Mouse (Mus musculus) kidney, embryonic 14.5 days (tissue): Measurements from ENCODE around the gene Ovol3. TPM values are rescaled to one million over a fixed set of nuclear protein-coding genes. Genes with fewer than 3 reads are reported as not detected.
"Not testable (repeated sequence)": the region's sequence is repeated elsewhere in the genome, so short reads cannot be mapped to it uniquely, and the experiment has no call there.

Experiments
- ATAC-seq: fragments of 200-750 bp; cut with Nextera tagmentation; 2 replicates; pipeline ENCODE4 v1.8.0; 2017; ENCODE audit warnings: moderate number of reproducible peaks, mild to moderate bottlenecking, moderate TSS enrichment, moderate library complexity; ENCODE audit not compliant: low FRiP score, low TSS enrichment
- H3K27ac ChIP-seq: fragments of 300-500 bp; sonication (generic); 2 replicates; pipeline ENCODE4 v1.5.1; 2014; ENCODE audit warnings: low read depth, mild to moderate bottlenecking, low read length, moderate library complexity, mixed read lengths
- H3K27me3 ChIP-seq: fragments of 300-500 bp; sonication (generic); 2 replicates; pipeline ENCODE4 v1.6.1; 2014; ENCODE audit warnings: mild to moderate bottlenecking, low read length; ENCODE audit not compliant: control insufficient read depth, insufficient read depth
- H3K36me3 ChIP-seq: fragments of 300-500 bp; sonication (generic); 2 replicates; pipeline ENCODE4 v1.6.1; 2014; ENCODE audit warnings: low read length, mixed read lengths; ENCODE audit not compliant: control insufficient read depth, insufficient read depth
- H3K4me1 ChIP-seq: fragments of 300-500 bp; sonication (generic); 2 replicates; pipeline ENCODE4 v1.6.1; 2014; ENCODE audit warnings: low read length, mixed read lengths; ENCODE audit not compliant: control insufficient read depth, insufficient read depth
- H3K4me2 ChIP-seq: fragments of 300-500 bp; sonication (generic); replicated peaks from 2 replicates; pipeline ENCODE4 v1.6.1; 2014; ENCODE audit warnings: low read depth, mild to moderate bottlenecking, low read length
- H3K4me3 ChIP-seq: fragments of 300-500 bp; sonication (generic); 2 replicates; pipeline ENCODE4 v1.5.1; 2014; ENCODE audit warnings: mild to moderate bottlenecking, low read length
- H3K9ac ChIP-seq: fragments of 300-500 bp; sonication (generic); 2 replicates; pipeline ENCODE4 v1.6.1; 2014; ENCODE audit warnings: low read depth, mild to moderate bottlenecking, low read length, moderate library complexity
- H3K9me3 ChIP-seq: fragments of 300-500 bp; sonication (generic); 2 replicates; pipeline ENCODE4 v1.6.1; 2016; ENCODE audit warnings: low read length; ENCODE audit not compliant: control insufficient read depth
- WGBS: fragments of 180-500 bp; shearing (Covaris S2); extraction: QIAGEN DNeasy Blood & Tissue Kit; methylation state at CpG from one replicate; pipeline ENCODE4 v1.1.7; 2014; 5-methylcytosine and 5-hydroxymethylcytosine counted together
- polyA plus RNA-seq: library from polyadenylated mRNA; unstranded; fragments of >200 nt; fragmentation: Nextera tagmentation; extraction: Ambion mirVana; gene quantifications from 2 replicates; pipeline ENCODE4 v1.2.1, GENCODE M21; 2014

The Ovol3 gene
- polyA plus RNA-seq, 1 experiment from 2014 or later, result not detected

DNA sequence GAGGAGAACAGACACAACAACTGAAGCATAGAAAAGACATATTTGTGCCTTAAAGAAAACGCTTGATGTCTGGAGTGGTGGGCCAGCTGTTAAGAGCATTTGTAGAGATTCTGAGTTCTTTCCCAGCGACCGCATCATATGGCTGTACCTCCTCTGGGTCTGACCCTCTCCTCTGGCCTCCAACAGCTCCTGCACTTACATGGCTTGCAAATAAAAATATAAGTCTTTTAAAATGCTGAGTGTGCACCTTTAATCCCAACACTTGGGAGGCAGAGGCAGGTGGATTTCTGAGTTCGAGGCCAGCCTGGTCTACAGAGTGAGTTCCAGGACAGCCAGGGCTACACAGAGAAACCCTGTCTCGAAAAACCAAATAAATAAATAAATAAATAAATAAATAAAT, 34.9 kb downstream of the Ovol3 start:
- H3K27ac ChIP-seq, H3K9me3 ChIP-seq, H3K4me1 ChIP-seq, ATAC-seq, H3K36me3 ChIP-seq, H3K9ac ChIP-seq, H3K27me3 ChIP-seq, H3K4me2 ChIP-seq, H3K4me3 ChIP-seq: not testable (repeated sequence)
- WGBS, result 91% methylated on average over 5 of the region's 5 CpGs

DNA sequence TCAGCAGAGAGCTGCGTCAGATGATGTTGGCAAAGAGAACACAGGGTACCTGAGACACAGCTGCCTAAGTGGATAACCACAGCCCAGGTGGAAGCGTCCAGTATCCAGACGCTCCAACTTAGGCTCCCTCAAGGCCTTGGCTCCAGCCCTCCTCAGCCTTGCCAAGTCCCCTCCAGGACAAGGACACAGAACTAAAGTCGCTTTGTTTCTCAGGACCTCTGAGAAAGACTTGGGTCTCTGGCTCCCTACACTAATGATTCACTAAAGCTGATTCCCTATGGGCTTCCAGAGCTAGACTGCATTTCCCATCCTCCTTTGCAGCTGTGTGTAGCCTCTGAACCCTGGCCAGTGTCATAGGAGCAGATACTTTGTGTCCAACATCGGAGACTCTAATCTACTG, 35.3 kb downstream of the Ovol3 start:
- Histone ChIP-seq H3K4me3 (no peak overlapping the region), H3K36me3 (no peaks in the 10 kb centered on the region), H3K4me1 (peaks cover 2% of the 10 kb centered on the region; the same call in 1 of the 2 replicates), H3K27ac (no peak overlapping the region), H3K27me3 (no peaks in the 10 kb centered on the region), H3K9me3 (no peaks in the 10 kb centered on the region), H3K4me2 (no peak overlapping the region), H3K9ac (no peak overlapping the region)
- 81% methylated on average over 5 of the region's 5 CpGs for WGBS
- ATAC-seq, result no peak

GRCm38 (mm10) chr7:30199498-30200139, 35.9 kb downstream of the Ovol3 start:
- 73% methylated on average over 18 of the region's 18 CpGs for WGBS
- no peak overlapping the region for H3K27ac ChIP-seq
- H3K4me1 ChIP-seq, result peaks cover 4% of the 10 kb centered on the region; the same call in 1 of the 2 replicates
- no peaks in the 10 kb centered on the region for H3K9me3 ChIP-seq
- H3K27me3 ChIP-seq, result no peaks in the 10 kb centered on the region
- no peak overlapping the region for H3K4me2 ChIP-seq
- no peak for ATAC-seq
- H3K36me3 ChIP-seq, result no peaks in the 10 kb centered on the region
- no peak overlapping the region for H3K9ac ChIP-seq
- no peak overlapping the region for H3K4me3 ChIP-seq

DNA sequence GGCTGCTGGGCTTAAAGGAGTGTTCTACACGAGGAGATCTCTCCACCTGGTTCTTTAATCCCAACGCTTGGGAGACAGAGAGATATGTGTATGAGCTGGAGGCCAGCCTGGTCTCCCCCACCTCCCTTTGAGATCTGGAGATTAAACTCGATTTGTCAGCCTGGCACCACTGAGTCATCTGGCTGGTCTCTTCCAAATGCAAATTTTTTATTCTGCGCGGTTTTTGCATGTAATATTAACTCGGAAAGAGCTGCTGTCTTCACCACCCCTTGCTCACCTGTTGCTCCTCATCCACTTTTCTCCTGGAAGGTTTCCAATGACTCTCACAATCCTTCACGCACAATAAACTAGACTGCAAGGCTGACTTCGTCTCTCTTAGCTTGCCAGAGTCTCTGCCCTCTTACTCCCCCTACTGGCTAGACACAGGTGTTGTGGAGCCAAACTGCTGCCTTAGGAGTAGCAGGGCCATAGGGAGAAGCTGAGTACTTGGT, 37.0 kb downstream of the Ovol3 start, which contains the start of gene Capns1:
Capns1 (minus strand) TSS at position 331 of the 491 bp plus-strand sequence.
- H3K27ac ChIP-seq, result 0 out of 2 replicates have a peak within 1 kb of the TSS, but pooled peaks have one; percentile 47
- ATAC-seq, result no peak
- H3K27me3 ChIP-seq, result no peaks in the 10 kb centered on the region
- H3K9ac ChIP-seq, result no peak within 1 kb of the TSS
- 9% methylated on average over 8 of the region's 8 CpGs for WGBS
- H3K4me1 ChIP-seq, result peaks cover 5% of the 10 kb centered on the region; the same call in 1 of the 2 replicates
- H3K36me3 ChIP-seq, result no peaks in the 10 kb centered on the region
- H3K4me2 ChIP-seq, result peak within 1 kb of the TSS; percentile 15; the same call in 1 of the 2 replicates
- no peak within 1 kb of the TSS for H3K4me3 ChIP-seq
- H3K9me3 ChIP-seq, result no peaks in the 10 kb centered on the region

DNA sequence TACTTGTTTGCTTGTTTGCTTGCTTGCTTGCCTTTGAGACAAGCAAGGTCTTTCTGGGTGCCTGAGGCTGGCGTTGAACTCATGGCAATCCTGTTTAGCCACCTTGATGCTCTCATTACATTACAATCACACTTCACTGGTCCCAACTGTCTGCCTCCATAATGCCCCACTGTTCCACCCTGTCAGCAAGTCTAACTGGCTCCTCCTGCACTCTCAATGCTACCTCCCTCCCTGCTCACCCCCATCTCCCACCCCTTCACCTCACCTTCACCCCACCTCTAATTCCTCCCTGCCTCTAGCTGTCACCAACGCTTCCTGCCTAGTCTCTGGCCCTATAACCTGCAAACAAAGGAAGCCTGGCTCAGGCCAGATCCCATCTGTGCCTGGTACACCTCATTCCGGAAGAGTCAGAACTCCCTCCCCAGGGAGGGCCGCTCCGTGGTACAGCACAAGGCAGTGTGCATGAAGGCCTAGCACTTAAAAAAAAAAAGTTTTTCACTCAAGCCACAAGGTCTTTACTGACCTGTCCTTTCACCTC, 37.9 kb downstream of the Ovol3 start:
- WGBS, result 41% methylated on average over 5 of the region's 5 CpGs
- H3K4me2 ChIP-seq, result no peak overlapping the region
- H3K27me3 ChIP-seq, result no peaks in the 10 kb centered on the region
- H3K36me3 ChIP-seq, result no peaks in the 10 kb centered on the region; the same call in 1 of the 2 replicates
- H3K4me3 ChIP-seq, result no peak overlapping the region
- H3K9me3 ChIP-seq, result no peaks in the 10 kb centered on the region
- H3K4me1 ChIP-seq, result peaks cover 13% of the 10 kb centered on the region
- ATAC-seq, result no peak
- H3K9ac ChIP-seq, result no peak overlapping the region
- 0 out of 2 replicates have a peak overlapping the region, but pooled peaks have one; percentile 47 for H3K27ac ChIP-seq

DNA sequence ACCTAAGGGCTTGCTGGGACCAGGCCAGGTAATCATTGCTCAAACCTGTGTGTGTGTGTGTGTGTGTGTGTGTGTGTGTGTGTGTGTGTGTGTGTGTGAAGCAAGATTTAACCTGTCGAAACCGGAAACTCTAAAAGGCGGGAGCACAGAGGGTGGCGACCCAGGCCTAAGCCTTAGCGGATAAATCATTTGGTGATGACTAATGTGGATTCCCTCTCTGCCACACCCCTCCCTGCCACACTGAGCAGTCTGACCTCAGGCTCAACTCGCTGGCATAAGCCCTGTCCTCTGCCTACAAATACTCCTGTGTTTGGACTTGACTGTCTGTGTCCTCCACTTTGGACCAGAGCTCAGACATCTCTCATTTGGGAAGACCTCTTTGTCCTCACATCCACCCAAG, 39.4 kb downstream of the Ovol3 start:
- H3K4me1 ChIP-seq, result peaks cover 15% of the 10 kb centered on the region
- no peak overlapping the region for H3K4me3 ChIP-seq
- H3K36me3 ChIP-seq, result peaks cover 13% of the 10 kb centered on the region
- H3K9ac ChIP-seq, result no peak overlapping the region
- no peak overlapping the region for H3K4me2 ChIP-seq
- no peaks in the 10 kb centered on the region for H3K27me3 ChIP-seq
- no peaks in the 10 kb centered on the region for H3K9me3 ChIP-seq
- no peak overlapping the region for H3K27ac ChIP-seq
- WGBS, result 75% methylated on average over 6 of the region's 6 CpGs
- no peak for ATAC-seq

DNA sequence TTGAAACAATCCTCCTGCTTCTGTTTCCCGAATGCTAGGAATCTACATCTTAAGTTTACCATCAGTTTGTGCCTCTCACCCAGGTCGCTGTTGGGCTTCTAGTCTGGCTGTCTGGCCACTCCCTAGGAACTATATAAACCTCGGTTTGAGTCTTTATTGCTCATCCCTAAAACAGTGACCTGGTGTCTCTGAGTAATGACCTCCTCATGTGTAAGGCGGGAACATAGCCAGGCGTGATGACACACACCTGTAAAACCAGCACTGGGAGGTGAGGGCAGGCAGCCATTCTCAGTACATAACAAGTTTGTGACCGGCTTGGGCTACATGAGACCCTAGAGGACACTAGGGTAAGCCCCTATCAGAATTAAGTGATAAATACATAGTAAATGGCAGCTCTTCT, 40.1 kb downstream of the Ovol3 start:
- Histone ChIP-seq H3K36me3 (peaks cover 20% of the 10 kb centered on the region), H3K27ac (peak overlapping the region; percentile 24; the same call in 1 of the 2 replicates), H3K4me3 (no peak overlapping the region; the same call in 1 of the 2 replicates), H3K9me3 (no peaks in the 10 kb centered on the region), H3K4me2 (peak overlapping the region; percentile 77), H3K27me3 (no peaks in the 10 kb centered on the region), H3K4me1 (peaks cover 15% of the 10 kb centered on the region), H3K9ac (0 out of 2 replicates have a peak overlapping the region, but pooled peaks have one; percentile 87)
- ATAC-seq, result no peak
- 67% methylated on average over 6 of the region's 6 CpGs for WGBS

GRCm38 (mm10) chr7:30194884-30195283, 40.6 kb downstream of the Ovol3 start:
- no peaks in the 10 kb centered on the region for H3K9me3 ChIP-seq
- peak overlapping the region; percentile 87 for H3K4me3 ChIP-seq
- H3K4me2 ChIP-seq, result peak overlapping the region; percentile 77
- H3K27ac ChIP-seq, result peak overlapping the region; percentile 78
- no peaks in the 10 kb centered on the region for H3K27me3 ChIP-seq
- ATAC-seq, result peak; percentile 86
- H3K36me3 ChIP-seq, result peaks cover 23% of the 10 kb centered on the region
- WGBS, result under 1% methylated on average over 28 of the region's 28 CpGs
- H3K9ac ChIP-seq, result peak overlapping the region; percentile 87
- peaks cover 15% of the 10 kb centered on the region for H3K4me1 ChIP-seq
